Mouse (Mus musculus) left cerebral cortex, postnatal 36 days (tissue): Measurements from ENCODE around the gene Fxn. TPM values are rescaled to one million over a fixed set of nuclear protein-coding genes. Genes with fewer than 3 reads are reported as not detected.

ENCODE experiments used
- DNase-seq, 2 experiments: peaks; one replicate each; pipeline ENCODE4 v3.0.0; 2021 to 2022; ENCODE audit warnings: low spot score in 2 of 2, mixed read lengths in 1 of 2
- intact Hi-C: fragments of 180-260 bp; cut with DNase I; formaldehyde crosslinking; loops from one replicate; pipeline ENCODE4 v1.15.1; 2025
- total RNA-seq, 2 experiments: library from RNA; stranded (reverse); gene quantifications; 2 replicates each; pipeline ENCODE4 v1.2.3; 2021

Gene Fxn
- total RNA-seq: 1 to 10 TPM; 6.7 to 7.3 TPM

GRCm38 (mm10) chr19:24280601-24281228 lies at the start of gene Fxn:
TSS of gene Fxn (minus strand) at chr19:24280605.
- intact Hi-C loops: loop anchor here (5.0 kb wide), 2 partner anchors 342 to 592 kb away; no protein-coding TSS in a partner anchor
- DNase-seq: peak; percentile 18 to 26

- DNase-seq: no peak
- intact Hi-C loops: loop anchor here (5.0 kb wide), 1 partner anchor 39 kb away; no protein-coding TSS in a partner anchor
These were observed 47.5 kb upstream of the Fxn start for GRCm38 (mm10) chr19:24327921-24328320.

GRCm38 (mm10) chr19:24326969-24327368 lies 46.6 kb upstream of the Fxn start:
- DNase-seq: no peak
- intact Hi-C loops: loop anchor here (5.0 kb wide), 1 partner anchor 40 kb away; no protein-coding TSS in a partner anchor

- intact Hi-C loops: loop anchor here (5.0 kb wide), 1 partner anchor 42 kb away; no protein-coding TSS in a partner anchor
- no peak for DNase-seq
These were observed 45.3 kb upstream of the Fxn start for GRCm38 (mm10) chr19:24325692-24326091.

GRCm38 (mm10) chr19:24323841-24324613 lies 43.6 kb upstream of the Fxn start:
- intact Hi-C loops: no loop called here
- DNase-seq: no peak

GRCm38 (mm10) chr19:24321900-24322311 lies 41.5 kb upstream of the Fxn start:
- no peak for DNase-seq
- intact Hi-C loops: no loop called here

GRCm38 (mm10) chr19:24321211-24321899 lies 41.0 kb upstream of the Fxn start:
- intact Hi-C loops: no loop called here
- DNase-seq: no peak

- no peak for DNase-seq
- intact Hi-C loops: no loop called here
These were observed 37.8 kb upstream of the Fxn start for GRCm38 (mm10) chr19:24318172-24318571.

GRCm38 (mm10) chr19:24317731-24318130 lies 37.3 kb upstream of the Fxn start:
- no peak for DNase-seq
- intact Hi-C loops: no loop called here

- intact Hi-C loops: no loop called here
- no peak for DNase-seq
These were observed 36.7 kb upstream of the Fxn start for GRCm38 (mm10) chr19:24317038-24317591.

GRCm38 (mm10) chr19:24316060-24316725 lies 35.8 kb upstream of the Fxn start:
- no peak for DNase-seq
- intact Hi-C loops: no loop called here

GRCm38 (mm10) chr19:24315234-24315633 lies 34.8 kb upstream of the Fxn start:
- intact Hi-C loops: no loop called here

GRCm38 (mm10) chr19:24314676-24315075 lies 34.3 kb upstream of the Fxn start:
- intact Hi-C loops: no loop called here

More at GRCm38 (mm10) chr19:24315234-24315633, 34.8 kb upstream of the Fxn start:
- DNase-seq: no peak

GRCm38 (mm10) chr19:24312556-24313342 lies 32.3 kb upstream of the Fxn start:
- no peak for DNase-seq
- intact Hi-C loops: no loop called here

More at GRCm38 (mm10) chr19:24314676-24315075, 34.3 kb upstream of the Fxn start:
- DNase-seq: no peak

GRCm38 (mm10) chr19:24312046-24312445 lies 31.6 kb upstream of the Fxn start:
- DNase-seq: no peak
- intact Hi-C loops: no loop called here

- DNase-seq: peak; percentile 39 to 41
- intact Hi-C loops: loop anchor here (10.0 kb wide), 1 partner anchor 246 kb away; the partner anchor contains the start of gene Pip5k1b
These were observed 27.9 kb upstream of the Fxn start for GRCm38 (mm10) chr19:24308305-24308705.

GRCm38 (mm10) chr19:24307271-24308221 lies 27.1 kb upstream of the Fxn start:
- intact Hi-C loops: loop anchor here (10.0 kb wide), 1 partner anchor 247 kb away; the partner anchor contains the start of gene Pip5k1b
- DNase-seq: no peak
